Mouse (Mus musculus) forebrain, embryonic 11.5 days (tissue): ENCODE data around the gene Sephs2. TPM values are rescaled to one million over a fixed set of nuclear protein-coding genes. Genes with fewer than 3 reads are reported as not detected.
A peak's percentile ranks its signal among the peaks of the same experiment; 100 is the strongest.
"Not testable (repeated sequence)": the region's sequence is repeated elsewhere in the genome, so short reads cannot be mapped to it uniquely, and the experiment has no call there.

Source experiments
- ATAC-seq: fragments of 200-750 bp; cut with Nextera tagmentation; replicated peaks from 2 replicates; pipeline ENCODE4 v1.8.0; 2017; ENCODE audit warnings: moderate TSS enrichment; ENCODE audit not compliant: low FRiP score
- DNase-seq: peaks from one replicate; pipeline ENCODE4 v3.0.0-alpha.2; 2017; ENCODE audit warnings: low spot score
- H3K27ac ChIP-seq: fragments of 300-500 bp; sonication (generic); 2 replicates; pipeline ENCODE4 v1.5.1; 2014; ENCODE audit warnings: low read depth, low read length
- H3K27me3 ChIP-seq: fragments of 300-500 bp; sonication (generic); 2 replicates; pipeline ENCODE4 v1.6.1; 2014; ENCODE audit warnings: mild to moderate bottlenecking, low read length, mixed read lengths; ENCODE audit not compliant: control insufficient read depth, insufficient read depth
- H3K36me3 ChIP-seq: fragments of 300-500 bp; sonication (generic); 2 replicates; pipeline ENCODE4 v1.6.1; 2014; ENCODE audit warnings: mild to moderate bottlenecking, low read length, moderate library complexity, mixed read lengths; ENCODE audit not compliant: control insufficient read depth, insufficient read depth
- H3K4me1 ChIP-seq: fragments of 300-500 bp; sonication (generic); replicated peaks from 2 replicates; pipeline ENCODE4 v1.6.1; 2014; ENCODE audit warnings: low read length, mixed read lengths; ENCODE audit not compliant: control insufficient read depth, insufficient read depth
- H3K4me2 ChIP-seq: fragments of 300-500 bp; sonication (generic); 2 replicates; pipeline ENCODE4 v1.6.1; 2014; ENCODE audit warnings: low read depth, mild to moderate bottlenecking, low read length, moderate library complexity, mixed read lengths; ENCODE audit not compliant: severe bottlenecking
- H3K4me3 ChIP-seq: fragments of 300-500 bp; sonication (generic); 2 replicates; pipeline ENCODE4 v1.5.1; 2014; ENCODE audit warnings: low read depth, low read length
- H3K9ac ChIP-seq: fragments of 300-500 bp; sonication (generic); 2 replicates; pipeline ENCODE4 v1.6.1; 2014; ENCODE audit warnings: low read length
- H3K9me3 ChIP-seq: fragments of 300-500 bp; sonication (generic); 2 replicates; pipeline ENCODE4 v1.6.1; 2016; ENCODE audit warnings: low read length, mixed read lengths; ENCODE audit not compliant: control insufficient read depth
- WGBS: fragments of 180-500 bp; shearing (Covaris S2); extraction: QIAGEN DNeasy Blood & Tissue Kit; methylation state at CpG from one replicate; pipeline ENCODE4 v1.1.7; 2014; 5-methylcytosine and 5-hydroxymethylcytosine counted together
- polyA plus RNA-seq: library from polyadenylated mRNA; unstranded; fragments of >200 nt; fragmentation: Nextera tagmentation; extraction: Ambion mirVana; gene quantifications from 2 replicates; pipeline ENCODE4 v1.2.1, GENCODE M21; 2014

Sephs2 gene
- polyA plus RNA-seq, 1 experiment from 2014 or later = 87.0 TPM

- Histone ChIP-seq H3K4me1 (no peaks in the 10 kb centered on the region), H3K9ac (peak overlapping the region; percentile 64; the same call in 1 of the 2 replicates), H3K4me2 (peak overlapping the region; percentile 76), H3K27me3 (no peaks in the 10 kb centered on the region), H3K36me3 (no peaks in the 10 kb centered on the region; the same call in 1 of the 2 replicates), H3K27ac (peak overlapping the region; percentile 82), H3K9me3 (no peaks in the 10 kb centered on the region), H3K4me3 (peak overlapping the region; percentile 49)
- DNase-seq (no peak), ATAC-seq (no peak)
- 82% methylated on average over 6 of the region's 6 CpGs for WGBS
These were observed 20.5 kb downstream of the Sephs2 start for GRCm38 (mm10) chr7:127253341-127253740.

DNA sequence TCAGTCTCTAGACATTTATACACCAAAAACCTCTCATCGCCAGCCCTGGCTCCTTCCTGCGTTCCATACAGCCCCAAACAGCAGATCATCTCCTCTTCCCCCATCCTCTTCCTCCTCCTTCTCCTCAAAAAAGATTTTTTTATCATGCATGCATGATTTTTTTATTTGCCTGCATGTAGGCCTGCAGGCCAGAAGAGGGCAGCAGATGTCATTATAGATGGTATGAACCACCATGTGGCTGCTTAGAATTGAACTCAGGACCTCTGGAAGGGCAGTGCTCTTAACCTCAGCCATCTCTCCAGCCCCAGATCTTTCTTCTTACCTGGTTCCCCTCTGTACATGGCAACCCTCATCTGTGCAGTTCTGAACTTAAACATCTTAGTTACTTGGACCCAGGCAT is 21.4 kb downstream of the Sephs2 start:
- no peak overlapping the region for H3K27ac ChIP-seq
- no peaks in the 10 kb centered on the region; the same call in 1 of the 2 replicates for H3K36me3 ChIP-seq
- H3K27me3 ChIP-seq = no peaks in the 10 kb centered on the region
- no peaks in the 10 kb centered on the region for H3K9me3 ChIP-seq
- no peak for ATAC-seq
- no peak for DNase-seq
- 86% methylated on average over 2 of the region's 2 CpGs for WGBS
- no peak overlapping the region for H3K9ac ChIP-seq
- no peak overlapping the region for H3K4me2 ChIP-seq
- H3K4me1 ChIP-seq = no peaks in the 10 kb centered on the region
- no peak overlapping the region for H3K4me3 ChIP-seq

DNA sequence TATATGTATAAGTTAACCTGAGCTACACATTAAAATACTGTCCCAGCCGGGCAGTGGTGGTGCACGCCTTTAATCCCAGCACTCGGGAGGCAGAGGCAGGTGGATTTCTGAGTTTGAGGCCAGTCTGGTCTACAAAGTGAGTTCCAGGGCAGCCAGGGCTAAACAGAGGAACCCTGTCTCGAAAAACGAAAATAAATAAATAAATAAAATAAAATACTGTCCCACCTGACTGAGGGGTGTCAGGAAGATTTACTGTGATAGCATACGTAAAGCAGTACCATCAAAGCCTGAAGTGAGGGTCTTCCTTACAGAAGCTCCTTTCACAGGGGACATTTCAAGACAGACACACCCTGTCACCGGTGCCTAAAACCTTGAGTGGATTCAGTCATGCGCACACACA is 23.3 kb downstream of the Sephs2 start:
- not testable (repeated sequence) for H3K36me3 ChIP-seq, H3K27me3 ChIP-seq, ATAC-seq, H3K4me2 ChIP-seq, H3K27ac ChIP-seq, H3K4me3 ChIP-seq, H3K4me1 ChIP-seq, H3K9ac ChIP-seq, H3K9me3 ChIP-seq, DNase-seq
- WGBS = 93% methylated on average over 8 of the region's 8 CpGs

- H3K4me2 ChIP-seq = peak overlapping the region; percentile 88
- peak overlapping the region; percentile 79 for H3K4me3 ChIP-seq
- H3K27me3 ChIP-seq = no peaks in the 10 kb centered on the region
- no peaks in the 10 kb centered on the region; the same call in 1 of the 2 replicates for H3K36me3 ChIP-seq
- H3K4me1 ChIP-seq = peaks cover 20% of the 10 kb centered on the region
- no peak for DNase-seq
- H3K9me3 ChIP-seq = no peaks in the 10 kb centered on the region
- H3K27ac ChIP-seq = peak overlapping the region; percentile 84
- peak; percentile 74 for ATAC-seq
- H3K9ac ChIP-seq = peak overlapping the region; percentile 86
- WGBS = 14% methylated on average over 31 of the region's 33 CpGs
These were observed 29.0 kb downstream of the Sephs2 start for GRCm38 (mm10) chr7:127244658-127245510.

DNA sequence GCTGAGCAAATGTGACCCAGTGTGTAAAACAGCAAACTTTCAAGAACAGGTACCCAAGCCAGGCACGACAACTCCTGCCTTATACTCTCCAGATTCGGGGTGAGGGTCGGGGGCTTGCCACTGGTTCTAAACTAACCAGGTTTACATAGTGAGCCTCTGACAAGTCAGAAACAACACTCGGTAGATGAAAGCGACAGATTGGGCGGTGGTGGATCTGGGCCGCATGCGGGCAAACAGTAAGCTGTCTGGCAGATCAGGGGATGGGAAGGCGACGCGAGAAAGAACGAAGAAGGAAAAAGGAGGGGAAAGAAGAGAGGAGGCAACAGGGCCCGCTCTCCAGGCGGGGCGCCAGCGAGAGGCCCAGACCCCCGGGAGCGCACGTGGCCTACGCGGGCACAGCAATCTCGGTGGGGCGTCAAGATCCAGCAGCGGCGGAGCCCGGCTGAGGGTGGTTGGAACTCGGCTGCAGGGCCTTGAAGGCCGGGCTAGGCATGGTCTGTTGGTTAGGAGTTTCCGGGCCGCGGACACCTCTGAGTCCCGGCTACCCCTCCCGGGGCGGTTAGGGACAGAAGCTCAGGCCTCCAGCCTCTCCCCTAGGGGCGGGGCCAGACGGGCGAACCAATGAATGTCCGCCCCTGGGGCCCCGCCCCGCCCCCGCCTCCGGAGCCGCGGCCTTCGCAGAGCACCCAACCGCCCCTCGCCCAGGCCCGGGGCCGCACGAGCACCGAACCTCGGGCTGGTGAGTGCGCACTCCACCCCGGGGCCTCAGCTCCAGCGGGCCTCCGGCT is 29.8 kb downstream of the Sephs2 start, which contains the start of gene Zfp771:
Zfp771 (plus strand) TSS at position 405 of the 788 bp plus-strand sequence.
- peaks cover 20% of the 10 kb centered on the region for H3K4me1 ChIP-seq
- H3K9ac ChIP-seq = peak within 1 kb of the TSS; percentile 86
- no peaks in the 10 kb centered on the region for H3K27me3 ChIP-seq
- peak within 1 kb of the TSS; percentile 88 for H3K4me2 ChIP-seq
- DNase-seq (peak; percentile 97), ATAC-seq (peak; percentile 96)
- peak within 1 kb of the TSS; percentile 84 for H3K27ac ChIP-seq
- no peaks in the 10 kb centered on the region; the same call in 1 of the 2 replicates for H3K36me3 ChIP-seq
- peak within 1 kb of the TSS; percentile 79 for H3K4me3 ChIP-seq
- 1% methylated on average over 56 of the region's 56 CpGs for WGBS
- no peaks in the 10 kb centered on the region for H3K9me3 ChIP-seq

DNA sequence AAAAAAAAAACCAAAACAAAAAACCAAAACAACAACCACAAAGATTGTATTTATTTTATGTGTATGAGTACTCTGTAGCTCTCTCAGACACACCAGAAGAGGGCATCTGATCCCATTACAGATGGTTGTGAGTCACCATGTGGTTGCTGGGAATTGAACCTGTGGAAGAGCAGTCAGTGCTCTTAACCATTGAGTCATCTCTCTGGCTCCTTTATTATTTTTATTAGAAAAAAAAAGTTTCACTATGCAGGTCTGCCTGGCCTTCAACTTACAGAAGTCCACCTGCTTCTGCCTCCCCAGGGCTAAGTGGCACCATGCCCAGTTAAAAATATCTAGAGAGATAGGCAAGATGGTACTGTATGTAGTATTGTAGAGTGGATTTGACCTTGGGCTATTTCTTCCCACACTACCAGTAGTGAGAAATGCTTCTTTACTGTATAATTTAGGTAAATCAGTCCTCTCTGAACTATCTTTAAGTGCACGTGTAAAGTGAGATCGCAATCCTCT is 30.4 kb downstream of the Sephs2 start:
- 40% methylated on average over 2 of the region's 2 CpGs for WGBS
- H3K36me3 ChIP-seq = peaks cover 2% of the 10 kb centered on the region
- peaks cover 20% of the 10 kb centered on the region for H3K4me1 ChIP-seq
- peak overlapping the region; percentile 79; the same call in 1 of the 2 replicates for H3K4me3 ChIP-seq
- H3K9me3 ChIP-seq = no peaks in the 10 kb centered on the region
- no peak for ATAC-seq
- peak overlapping the region; percentile 84; the same call in 1 of the 2 replicates for H3K27ac ChIP-seq
- H3K27me3 ChIP-seq = no peaks in the 10 kb centered on the region
- H3K9ac ChIP-seq = peak overlapping the region; percentile 86
- peak overlapping the region; percentile 88 for H3K4me2 ChIP-seq
- no peak for DNase-seq

DNA sequence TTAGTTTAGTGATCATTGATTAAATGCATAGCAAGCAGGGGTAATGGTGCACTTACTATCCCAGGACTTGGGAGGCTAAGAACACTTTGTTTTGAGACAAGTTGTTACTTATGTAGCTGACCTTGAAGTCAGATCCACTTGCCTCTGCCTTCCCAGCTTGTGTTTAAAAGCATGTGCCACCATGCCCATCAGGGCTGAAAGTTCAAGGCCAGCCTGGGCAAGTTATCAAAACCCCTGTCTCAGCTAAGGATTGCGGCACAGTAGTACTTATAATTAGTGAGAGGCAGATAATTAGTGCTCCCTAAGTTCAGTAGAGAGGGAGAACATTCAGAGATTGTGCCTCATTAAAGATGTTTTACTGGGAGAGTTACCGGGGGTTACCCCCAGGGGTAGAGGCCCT is 39.1 kb downstream of the Sephs2 start:
- ATAC-seq (no peak), DNase-seq (no peak)
- Histone ChIP-seq H3K4me1 (peaks cover 10% of the 10 kb centered on the region; the same call in 1 of the 2 replicates), H3K27ac (no peak overlapping the region), H3K9ac (peak overlapping the region; percentile 27; the same call in 1 of the 2 replicates), H3K9me3 (no peaks in the 10 kb centered on the region; the same call in 1 of the 2 replicates), H3K4me2 (peak overlapping the region; percentile 61; the same call in 1 of the 2 replicates), H3K27me3 (no peaks in the 10 kb centered on the region), H3K4me3 (peak overlapping the region; percentile 94; the same call in 1 of the 2 replicates), H3K36me3 (peaks cover 34% of the 10 kb centered on the region)
- 90% methylated on average over 2 of the region's 2 CpGs for WGBS

GRCm38 (mm10) chr7:127233765-127234164 is 40.1 kb downstream of the Sephs2 start:
- peaks cover 36% of the 10 kb centered on the region for H3K36me3 ChIP-seq
- H3K4me3 ChIP-seq = peak overlapping the region; percentile 94
- peak overlapping the region; percentile 61 for H3K4me2 ChIP-seq
- WGBS = 6% methylated on average over 9 of the region's 9 CpGs
- no peaks in the 10 kb centered on the region; the same call in 1 of the 2 replicates for H3K9me3 ChIP-seq
- no peaks in the 10 kb centered on the region for H3K27me3 ChIP-seq
- DNase-seq = no peak
- H3K27ac ChIP-seq = peak overlapping the region; percentile 99
- ATAC-seq = no peak
- H3K4me1 ChIP-seq = peaks cover 10% of the 10 kb centered on the region; the same call in 1 of the 2 replicates
- peak overlapping the region; percentile 99 for H3K9ac ChIP-seq
